Mouse (Mus musculus) MEL (cell line): ENCODE data around the gene Mrps17.

Source experiments
- CTCF ChIP-seq, 3 experiments: IDR thresholded peaks in 2 of 3; conservative IDR thresholded peaks in 1 of 3; 2 replicates each; pipeline ENCODE4 v1.5.1; 2011 to 2012; ENCODE audit warnings: low read length in 3 of 3, low read depth in 2 of 3, mild to moderate bottlenecking in 2 of 3, improper control_type of control experiment in 1 of 3, inconsistent platforms in 1 of 3, mixed read lengths in 1 of 3, moderate library complexity in 1 of 3; ENCODE audit not compliant: control insufficient read depth in 1 of 3, insufficient read depth in 1 of 3, poor library complexity in 1 of 3, severe bottlenecking in 1 of 3
- E2F4 ChIP-seq: IDR thresholded peaks from 2 replicates; pipeline ENCODE4 v1.6.1; 2011; ENCODE audit warnings: low read depth, low read length, improper control_type of control experiment, borderline replicate concordance
- HCFC1 ChIP-seq: IDR thresholded peaks from 2 replicates; pipeline ENCODE4 v1.6.1; 2012; ENCODE audit warnings: low read depth, mild to moderate bottlenecking, inconsistent platforms, low read length, improper control_type of control experiment, moderate library complexity
- MAZ ChIP-seq: IDR thresholded peaks from 2 replicates; pipeline ENCODE4 v1.6.1; 2012; ENCODE audit warnings: low read depth, mild to moderate bottlenecking, inconsistent platforms, low read length, improper control_type of control experiment
- MYC ChIP-seq: IDR thresholded peaks from 2 replicates; pipeline ENCODE4 v1.6.1; 2011; ENCODE audit warnings: low read depth, mild to moderate bottlenecking, low read length, improper control_type of control experiment, moderate library complexity
- POLR2AphosphoS2 ChIP-seq: IDR thresholded peaks from 2 replicates; pipeline ENCODE4 v1.6.1; 2011; ENCODE audit warnings: low read length, improper control_type of control experiment
- TAL1 ChIP-seq: IDR thresholded peaks from 2 replicates; pipeline ENCODE4 v1.6.1; 2012; ENCODE audit warnings: mild to moderate bottlenecking, inconsistent platforms, low read length, moderate library complexity, mixed read lengths

GRCm38 (mm10) chr5:129687621-129688020 lies 27.7 kb upstream of the Mrps17 start:
- no peak for TF ChIP-seq CTCF (IDR thresholded peaks at IDR 0.05 in 2 of 3, conservative IDR thresholded peaks at IDR 0.05 in 1 of 3; ENCODE audit: control insufficient read depth in 1 of 3, insufficient read depth in 1 of 3, low read depth in 2 of 3, low read length in 3 of 3, poor library complexity in 1 of 3, severe bottlenecking in 1 of 3)
- no peak for TF ChIP-seq MAZ
- no peak for TF ChIP-seq HCFC1
- no peak for TF ChIP-seq TAL1
- TF ChIP-seq MYC = no peak
- TF ChIP-seq E2F4 = no peak
- TF ChIP-seq POLR2AphosphoS2 = no peak
